Mouse (Mus musculus) hindbrain, embryonic 12.5 days (tissue): ENCODE data around the gene Carm1. TPM values are rescaled to one million over a fixed set of nuclear protein-coding genes. Genes with fewer than 3 reads are reported as not detected.

Source experiments
- ATAC-seq: fragments of 200-750 bp; cut with Nextera tagmentation; 2 replicates; pipeline ENCODE4 v1.8.0; 2017; ENCODE audit warnings: moderate TSS enrichment; ENCODE audit not compliant: low FRiP score
- H3K27ac ChIP-seq: fragments of 300-500 bp; sonication (generic); 2 replicates; pipeline ENCODE4 v1.5.1; 2016; ENCODE audit warnings: mild to moderate bottlenecking
- H3K27me3 ChIP-seq: fragments of 300-500 bp; sonication (generic); 2 replicates; pipeline ENCODE4 v1.6.1; 2016; ENCODE audit warnings: mild to moderate bottlenecking
- H3K36me3 ChIP-seq: fragments of 300-500 bp; sonication (generic); 2 replicates; pipeline ENCODE4 v1.6.1; 2016; ENCODE audit warnings: mild to moderate bottlenecking
- H3K4me1 ChIP-seq: fragments of 300-500 bp; sonication (generic); 2 replicates; pipeline ENCODE4 v1.6.1; 2016
- H3K4me2 ChIP-seq: fragments of 300-500 bp; sonication (generic); replicated peaks from 2 replicates; pipeline ENCODE4 v1.6.1; 2016; ENCODE audit warnings: mild to moderate bottlenecking
- H3K4me3 ChIP-seq: fragments of 300-500 bp; sonication (generic); 2 replicates; pipeline ENCODE4 v1.5.1; 2016; ENCODE audit warnings: mild to moderate bottlenecking
- H3K9ac ChIP-seq: fragments of 300-500 bp; sonication (generic); 2 replicates; pipeline ENCODE4 v1.6.1; 2016; ENCODE audit warnings: mild to moderate bottlenecking, moderate library complexity
- H3K9me3 ChIP-seq: fragments of 300-500 bp; sonication (generic); replicated peaks from 2 replicates; pipeline ENCODE4 v1.6.1; 2016; ENCODE audit warnings: mild to moderate bottlenecking
- WGBS: fragments of 180-500 bp; shearing (Covaris S2); methylation state at CpG from one replicate; pipeline ENCODE4 v1.1.7; 2016; 5-methylcytosine and 5-hydroxymethylcytosine counted together
- polyA plus RNA-seq: library from polyadenylated mRNA; unstranded; fragments of >200 nt; fragmentation: Nextera tagmentation; extraction: Ambion mirVana; gene quantifications from 2 replicates; pipeline ENCODE4 v1.2.1, GENCODE M21; 2016

Gene Carm1
- polyA plus RNA-seq, 1 experiment from 2014 or later: 76.7 TPM

DNA sequence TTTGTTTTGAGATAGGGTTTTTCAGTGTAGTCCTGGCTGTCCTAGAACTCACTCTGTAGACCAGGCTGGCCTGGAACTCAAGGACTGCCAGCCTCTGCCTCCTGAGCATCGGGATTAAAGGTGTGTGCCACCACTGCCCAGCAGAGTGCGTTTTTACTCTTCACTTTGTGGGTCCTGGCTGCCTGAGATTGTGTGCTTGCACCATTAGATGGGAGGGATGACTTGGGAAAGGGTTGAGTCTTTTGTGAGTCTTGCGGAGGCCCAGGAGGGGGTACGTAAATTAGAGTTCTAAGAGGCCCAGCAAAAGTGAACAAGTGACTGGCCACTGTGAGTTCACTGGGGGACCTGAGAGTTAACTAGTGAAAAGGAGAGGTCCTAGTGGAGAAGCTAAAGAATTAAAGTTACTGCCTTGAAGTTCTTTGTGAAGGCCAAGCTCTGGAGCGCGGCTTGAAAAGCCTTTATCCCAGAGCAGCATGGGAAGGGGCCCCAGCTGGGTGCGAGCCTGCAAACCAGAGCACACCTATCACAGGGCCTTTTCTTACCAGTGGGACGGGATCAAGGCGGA, 1.3 kb upstream of the Carm1 start:
- WGBS: 5% methylated on average over 9 of the region's 9 CpGs
- H3K4me1 ChIP-seq: peaks cover 27% of the 10 kb centered on the region

GRCm38 (mm10) chr9:21545916-21546788, 542 bp upstream of the Carm1 start:
- Histone ChIP-seq H3K4me3 (peak overlapping the region; percentile 83), H3K9ac (peak overlapping the region; percentile 59), H3K27me3 (no peaks in the 10 kb centered on the region), H3K4me2 (peak overlapping the region; percentile 60), H3K4me1 (peaks cover 27% of the 10 kb centered on the region), H3K27ac (peak overlapping the region; percentile 99), H3K9me3 (no peaks in the 10 kb centered on the region), H3K36me3 (0 out of 2 replicates have a peak, but pooled peaks cover 10% of the 10 kb centered on the region)
- ATAC-seq: peak; percentile 95
- WGBS: under 1% methylated on average over 67 of the region's 67 CpGs

More for the DNA sequence above, 1.3 kb upstream of the Carm1 start:
- H3K36me3 ChIP-seq: 0 out of 2 replicates have a peak, but pooled peaks cover 5% of the 10 kb centered on the region
- H3K4me3 ChIP-seq: peak overlapping the region; percentile 83
- peak overlapping the region; percentile 99 for H3K27ac ChIP-seq
- H3K27me3 ChIP-seq: no peaks in the 10 kb centered on the region
- peak overlapping the region; percentile 59 for H3K9ac ChIP-seq
- H3K9me3 ChIP-seq: no peaks in the 10 kb centered on the region
- ATAC-seq: peak; percentile 51; the same call in 1 of the 2 replicates
- H3K4me2 ChIP-seq: peak overlapping the region; percentile 60

DNA sequence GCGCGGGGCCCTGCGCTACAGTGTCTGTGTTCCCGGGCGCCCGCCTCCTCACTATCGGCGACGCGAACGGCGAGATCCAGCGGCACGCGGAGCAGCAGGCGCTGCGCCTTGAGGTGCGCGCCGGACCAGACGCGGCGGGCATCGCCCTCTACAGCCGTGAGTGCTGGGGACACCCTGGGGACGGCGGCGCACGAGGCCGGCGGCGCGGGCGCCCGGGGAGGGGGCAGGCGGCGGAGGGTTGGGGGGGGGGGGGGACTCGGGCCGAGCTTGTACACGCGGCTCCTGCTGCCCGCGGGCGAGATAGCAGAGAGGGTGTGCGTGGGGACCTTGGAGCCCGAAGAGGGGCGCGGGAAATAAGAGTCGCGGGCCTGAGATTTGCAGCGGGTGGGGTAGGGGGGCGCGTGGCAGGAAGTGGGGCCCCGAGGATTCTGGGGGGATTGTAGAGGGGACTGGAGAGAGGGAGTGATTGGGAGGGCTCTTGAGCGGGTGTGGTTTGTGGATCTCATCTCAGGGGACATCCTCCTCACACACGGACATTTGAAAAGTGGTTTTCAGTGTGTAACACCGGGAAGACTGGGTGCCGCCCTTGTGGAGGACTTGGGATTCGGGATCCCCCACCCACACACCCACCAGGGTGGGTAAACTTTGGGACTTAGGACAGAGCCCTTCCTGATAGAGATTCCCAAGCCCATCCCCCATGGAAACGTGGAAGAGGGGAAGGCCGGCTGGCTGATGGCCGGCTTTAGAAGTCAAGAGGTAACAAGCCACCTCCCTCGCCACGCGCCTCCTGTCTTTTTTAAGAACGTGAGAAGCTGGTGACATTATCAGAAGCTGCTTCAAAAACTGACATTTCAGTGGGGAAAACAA, 614 bp downstream of the Carm1 start:
- WGBS: under 1% methylated on average over 52 of the region's 66 CpGs
- peak overlapping the region; percentile 83 for H3K4me3 ChIP-seq
- H3K27ac ChIP-seq: peak overlapping the region; percentile 99
- H3K9ac ChIP-seq: peak overlapping the region; percentile 98
- no peaks in the 10 kb centered on the region for H3K27me3 ChIP-seq
- H3K36me3 ChIP-seq: 0 out of 2 replicates have a peak, but pooled peaks cover 13% of the 10 kb centered on the region
- H3K4me2 ChIP-seq: peak overlapping the region; percentile 83
- ATAC-seq: peak; percentile 37
- H3K9me3 ChIP-seq: no peaks in the 10 kb centered on the region
- peaks cover 27% of the 10 kb centered on the region for H3K4me1 ChIP-seq

DNA sequence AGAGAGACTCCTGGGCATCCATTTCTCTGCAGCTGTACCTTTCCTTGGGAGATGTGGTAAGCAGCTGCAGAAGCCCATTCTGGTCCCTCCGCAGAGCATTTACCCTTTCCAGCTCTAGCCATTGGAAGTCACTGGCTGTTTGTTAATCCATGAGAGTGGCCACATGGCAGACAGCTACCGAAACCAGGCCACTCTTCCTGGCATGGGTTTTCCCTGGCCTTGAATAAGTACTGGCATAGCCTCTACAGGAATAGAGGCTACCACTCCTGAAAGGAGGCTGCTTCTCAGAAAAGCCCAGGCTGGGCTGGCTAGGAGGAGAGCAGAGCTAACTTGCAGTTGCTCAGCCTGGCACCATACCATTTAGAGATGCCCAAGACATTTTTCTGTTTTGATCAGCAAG, 4.4 kb downstream of the Carm1 start:
- Histone ChIP-seq H3K4me1 (peaks cover 16% of the 10 kb centered on the region), H3K4me2 (no peak overlapping the region), H3K9me3 (no peaks in the 10 kb centered on the region), H3K4me3 (no peak overlapping the region), H3K27ac (no peak overlapping the region), H3K36me3 (peaks cover 24% of the 10 kb centered on the region), H3K27me3 (no peaks in the 10 kb centered on the region), H3K9ac (no peak overlapping the region)
- no peak for ATAC-seq
- 96% methylated on average over 2 of the region's 2 CpGs for WGBS

- H3K4me1 ChIP-seq: peaks cover 13% of the 10 kb centered on the region
- H3K27me3 ChIP-seq: no peaks in the 10 kb centered on the region
- H3K4me2 ChIP-seq: no peak overlapping the region
- no peak overlapping the region for H3K4me3 ChIP-seq
- peaks cover 31% of the 10 kb centered on the region for H3K36me3 ChIP-seq
- H3K9me3 ChIP-seq: no peaks in the 10 kb centered on the region
- WGBS: 91% methylated on average over 6 of the region's 6 CpGs
- ATAC-seq: no peak
- H3K9ac ChIP-seq: no peak overlapping the region
- H3K27ac ChIP-seq: no peak overlapping the region
Observed at GRCm38 (mm10) chr9:21553607-21554273, 7.0 kb downstream of the Carm1 start.

GRCm38 (mm10) chr9:21555198-21555742, 8.6 kb downstream of the Carm1 start:
- Histone ChIP-seq H3K27me3 (no peaks in the 10 kb centered on the region), H3K4me2 (no peak overlapping the region), H3K4me3 (no peak overlapping the region), H3K27ac (no peak overlapping the region), H3K4me1 (peaks cover 7% of the 10 kb centered on the region; the same call in 1 of the 2 replicates), H3K9me3 (no peaks in the 10 kb centered on the region), H3K36me3 (peaks cover 30% of the 10 kb centered on the region), H3K9ac (no peak overlapping the region)
- ATAC-seq: no peak
- WGBS: 85% methylated on average over 6 of the region's 6 CpGs

- ATAC-seq: no peak
- Histone ChIP-seq H3K27me3 (no peaks in the 10 kb centered on the region), H3K4me2 (no peak overlapping the region), H3K9ac (no peak overlapping the region), H3K36me3 (peaks cover 27% of the 10 kb centered on the region), H3K4me1 (peaks cover 7% of the 10 kb centered on the region; the same call in 1 of the 2 replicates), H3K27ac (no peak overlapping the region), H3K9me3 (no peaks in the 10 kb centered on the region), H3K4me3 (no peak overlapping the region)
- WGBS: 93% methylated on average over 2 of the region's 2 CpGs
Observed at GRCm38 (mm10) chr9:21556996-21557395, 10.3 kb downstream of the Carm1 start.

GRCm38 (mm10) chr9:21557556-21557955, 10.9 kb downstream of the Carm1 start:
- H3K4me1 ChIP-seq: peaks cover 7% of the 10 kb centered on the region; the same call in 1 of the 2 replicates
- H3K9me3 ChIP-seq: no peaks in the 10 kb centered on the region
- H3K4me3 ChIP-seq: no peak overlapping the region
- no peak overlapping the region for H3K4me2 ChIP-seq
- no peak overlapping the region for H3K27ac ChIP-seq
- ATAC-seq: no peak
- no peaks in the 10 kb centered on the region for H3K27me3 ChIP-seq
- peaks cover 27% of the 10 kb centered on the region for H3K36me3 ChIP-seq
- 96% methylated on average over 2 of the region's 2 CpGs for WGBS
- no peak overlapping the region for H3K9ac ChIP-seq

DNA sequence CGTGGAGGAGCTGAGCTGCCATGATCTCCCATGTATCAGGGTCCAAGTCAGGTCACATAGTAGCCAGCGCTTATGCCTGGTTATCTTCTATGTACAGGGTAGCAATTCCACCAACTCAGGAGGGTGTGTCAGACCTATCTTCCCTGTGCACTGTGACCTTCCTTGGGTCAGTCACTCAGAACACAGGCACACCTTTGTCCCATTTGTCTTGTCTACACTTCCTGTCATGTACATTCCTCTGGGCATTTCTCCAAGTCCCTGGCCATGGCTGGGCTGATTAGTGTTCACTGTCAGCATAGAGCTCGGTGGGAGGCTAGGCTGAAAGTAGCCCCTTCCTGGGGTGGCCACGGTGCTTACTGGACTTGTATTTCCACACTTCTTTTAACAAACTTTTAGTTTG, 11.7 kb downstream of the Carm1 start:
- H3K36me3 ChIP-seq: peaks cover 27% of the 10 kb centered on the region
- no peak overlapping the region for H3K4me3 ChIP-seq
- H3K27ac ChIP-seq: no peak overlapping the region
- no peak overlapping the region for H3K4me2 ChIP-seq
- no peaks in the 10 kb centered on the region for H3K27me3 ChIP-seq
- 88% methylated on average over 4 of the region's 4 CpGs for WGBS
- no peak for ATAC-seq
- H3K9me3 ChIP-seq: no peaks in the 10 kb centered on the region
- H3K4me1 ChIP-seq: peaks cover 7% of the 10 kb centered on the region; the same call in 1 of the 2 replicates
- no peak overlapping the region for H3K9ac ChIP-seq

- no peak overlapping the region for H3K4me2 ChIP-seq
- H3K27me3 ChIP-seq: no peaks in the 10 kb centered on the region
- no peaks in the 10 kb centered on the region for H3K9me3 ChIP-seq
- no peak for ATAC-seq
- peaks cover 7% of the 10 kb centered on the region; the same call in 1 of the 2 replicates for H3K4me1 ChIP-seq
- no peak overlapping the region for H3K9ac ChIP-seq
- WGBS: 95% methylated on average over 3 of the region's 3 CpGs
- no peak overlapping the region for H3K27ac ChIP-seq
- peaks cover 25% of the 10 kb centered on the region for H3K36me3 ChIP-seq
- no peak overlapping the region for H3K4me3 ChIP-seq
Observed at GRCm38 (mm10) chr9:21559151-21559550, 12.5 kb downstream of the Carm1 start.

DNA sequence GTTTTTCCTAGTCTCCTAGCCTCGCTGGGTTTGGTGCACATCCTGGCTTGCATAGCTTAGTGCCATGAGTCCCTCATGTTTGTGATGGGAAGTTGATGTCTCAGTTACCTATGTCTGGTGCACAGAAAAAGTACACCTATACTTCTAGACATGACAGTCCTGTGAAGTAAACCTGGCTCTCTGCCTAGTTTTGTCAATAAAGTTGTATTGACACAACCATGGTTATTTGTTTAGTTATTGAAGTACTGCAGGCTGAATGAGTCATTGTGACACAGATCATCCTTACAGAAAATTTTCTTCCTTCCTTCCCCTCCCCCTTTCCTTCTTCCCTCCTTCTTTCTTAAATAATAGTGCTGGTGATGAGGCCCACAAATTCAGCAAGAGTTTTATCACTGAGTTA, 17.7 kb downstream of the Carm1 start:
- H3K4me1 ChIP-seq: no peaks in the 10 kb centered on the region
- H3K4me2 ChIP-seq: no peak overlapping the region
- H3K36me3 ChIP-seq: peaks cover 15% of the 10 kb centered on the region; the same call in 1 of the 2 replicates
- H3K9me3 ChIP-seq: no peaks in the 10 kb centered on the region
- no peak overlapping the region for H3K4me3 ChIP-seq
- H3K9ac ChIP-seq: no peak overlapping the region
- H3K27ac ChIP-seq: no peak overlapping the region
- H3K27me3 ChIP-seq: no peaks in the 10 kb centered on the region
- no peak for ATAC-seq
- 88% methylated on average over 1 of the region's 1 CpGs for WGBS
